Comparison of ENCODE assay signal across 8 mouse cellular contexts in genomic region chr19:40611830-40612506, GRCm38 (mm10). TPM values are rescaled to one million over a fixed set of nuclear protein-coding genes. Genes with fewer than 3 reads are reported as not detected.
DNase-seq lines count a peak whose midpoint lies in the region; ATAC-seq and TF ChIP-seq lines count a peak whose summit lies in the region.

TSS of gene Tctn3 (minus strand) at chr19:40612233.
TSS of gene Entpd1 (plus strand) at chr19:40612366.

- 0 out of 4 replicates have a peak, but pooled peaks cover 0 to 2% of the 10 kb centered on the region in 2 experiments for H3K4me1 ChIP-seq in ES-E14 (ENCODE audit: control insufficient read depth in 2 of 2, insufficient read depth in 2 of 2, low read length in 2 of 2, poor library complexity in 1 of 2)
- peaks cover 13% of the 10 kb centered on the region for H3K4me1 ChIP-seq in forebrain, embryonic 15.5 days
- H3K4me1 ChIP-seq in lung, adult 2 months (ENCODE audit: control insufficient read depth, insufficient read depth, low read length) = no peaks in the 10 kb centered on the region

- H3K36me3 ChIP-seq in ES-E14 (ENCODE audit: control insufficient read depth, insufficient read depth, low read length, poor library complexity, severe bottlenecking) = no peaks in the 10 kb centered on the region; the same call in 1 of the 2 replicates
- H3K36me3 ChIP-seq in forebrain, embryonic 15.5 days = peaks cover 23% of the 10 kb centered on the region

- under 1% methylated on average over 45 of the region's 45 CpGs for WGBS in forebrain, embryonic 15.5 days
- under 1% methylated on average over 45 of the region's 45 CpGs for WGBS in lung, adult 2 months

- ATAC-seq in forebrain, embryonic 15.5 days (replicated peaks) = peak; percentile 100
- ATAC-seq in neutrophil, adult 5-6 weeks (ENCODE audit: extremely low read depth, insufficient number of reproducible peaks, low FRiP score, poor library complexity, severe bottlenecking) = peak; percentile 92

- no peaks in the 10 kb centered on the region for H3K27me3 ChIP-seq in forebrain, embryonic 15.5 days

- peak; percentile 55; the same call in 1 of the 2 replicates for TF ChIP-seq POLR2A in lung, adult 2 months (IDR thresholded peaks at IDR 0.05; ENCODE audit: borderline replicate concordance, extremely low read depth, low read depth, low read length)

- no peak within 1 kb of the TSS for H3K27ac ChIP-seq in ES-E14 (ENCODE audit: insufficient read depth, low read depth, low read length, poor library complexity, severe bottlenecking)
- no peak within 1 kb of the TSS for H3K27ac ChIP-seq in forebrain, embryonic 15.5 days (replicated peaks)

- DNase-seq in ES-E14 (ENCODE audit: low read depth, low spot score) = peak; percentile 93
- DNase-seq in cerebellum, adult 11-12 months = peak; percentile 97
- DNase-seq in heart, postnatal 25 days (ENCODE audit: low spot score) = peak; percentile 94
- peak; percentile 95 to 97 for DNase-seq in layer of hippocampus, adult 18-20 months (ENCODE audit: low spot score in 2 of 2)
- DNase-seq in lung, adult 2 months = peak; percentile 94
- DNase-seq in thymus, adult 18-20 months = peak; percentile 91 to 93

- no peaks in the 10 kb centered on the region for H3K9me3 ChIP-seq in ES-E14 (ENCODE audit: control insufficient read depth, insufficient read depth, low read depth, low read length)
- H3K9me3 ChIP-seq in forebrain, embryonic 15.5 days = no peaks in the 10 kb centered on the region

- in situ Hi-C loops in ES-E14 (cut with MboI; ENCODE audit: low sequenced_read_pairs in 2 of 2, unreplicated experiment in 2 of 2) = loop anchor here in 1 of 2 experiments (5.0 kb wide), 1 partner anchor 110 kb away; no protein-coding TSS in a partner anchor

- peak within 1 kb of the TSS; percentile 82 to 91 for H3K4me3 ChIP-seq in ES-E14 (ENCODE audit: insufficient read depth in 1 of 2, low read depth in 1 of 2, low read length in 2 of 2, poor library complexity in 1 of 2, severe bottlenecking in 1 of 2)
- H3K4me3 ChIP-seq in forebrain, embryonic 15.5 days = peak within 1 kb of the TSS; percentile 89
- peak within 1 kb of the TSS; percentile 77 for H3K4me3 ChIP-seq in lung, adult 2 months (replicated peaks; ENCODE audit: extremely low read depth, low read depth, low read length)

- H3K9ac ChIP-seq in ES-E14 (ENCODE audit: insufficient read depth, low read depth, low read length, poor library complexity, severe bottlenecking) = peak within 1 kb of the TSS; percentile 80
- peak within 1 kb of the TSS; percentile 79 for H3K9ac ChIP-seq in forebrain, embryonic 15.5 days (replicated peaks)

- peak; percentile 84 for TF ChIP-seq CTCF in lung, adult 2 months (IDR thresholded peaks at IDR 0.05; ENCODE audit: insufficient read depth, low read length)

- H3K4me2 ChIP-seq in forebrain, embryonic 15.5 days (replicated peaks) = peak within 1 kb of the TSS; percentile 59

- intact Hi-C loops in heart, postnatal 25 days (cut with DNase I) = loop anchor here (1.0 to 10.0 kb wide), 2 partner anchors 110 to 223 kb away; partner anchors contain the start of gene Ccnj

TF ChIP-seq in ES-E14, 5 proteins besides CTCF, POLR2A, EP300 and RAD21:
- TF ChIP-seq CHD2 (IDR thresholded peaks at IDR 0.05; ENCODE audit: low read depth, low read length) (0 out of 2 replicates have a peak, but pooled peaks have one; percentile 58), ZNF384 (IDR thresholded peaks at IDR 0.05; ENCODE audit: low read depth, low read length) (no peak), MAFK (IDR thresholded peaks at IDR 0.05; ENCODE audit: insufficient read depth, low read depth, low read length) (no peak), HCFC1 (IDR thresholded peaks at IDR 0.05; ENCODE audit: borderline replicate concordance, insufficient read depth, low read length) (no peak; the same call in 1 of the 2 replicates), ZC3H11A (IDR thresholded peaks at IDR 0.05; ENCODE audit: borderline replicate concordance, low read depth, low read length) (peak; percentile 44; the same call in 1 of the 2 replicates)
TF ChIP-seq in ES-E14: peak in this region for 2.

RNA-seq across cellular contexts. Expression of gene Tctn3, which starts in this region (rescaled TPM):
- total RNA-seq in ES-E14 (2012; rRNA removed) = 8.8 and 14.9 TPM in 2 replicates
- 12.8 and 14.1 TPM in 2 replicates for polyA plus RNA-seq in forebrain, embryonic 15.5 days (2015; fragmentation: Nextera tagmentation; extraction: Ambion mirVana)
- 1 to 10 TPM; 6.3 to 8.9 TPM for total RNA-seq in heart, postnatal 25 days (2021)
- 10 to 100 TPM; 15.1 to 16.6 TPM for total RNA-seq in layer of hippocampus, adult 18-20 months (2021)
- polyA plus RNA-seq in lung, adult 2 months (2012; rRNA removed) = 12.1 and 12.8 TPM in 2 replicates
- 6.2 and 7.0 TPM in 2 replicates for total RNA-seq in neutrophil, adult 5-6 weeks (2017)

RNA-seq across cellular contexts. Expression of gene Entpd1, which starts in this region (rescaled TPM):
- total RNA-seq in ES-E14 (2012; rRNA removed) = 0.05 and 1.2 TPM in 2 replicates
- 8.4 and 8.6 TPM in 2 replicates for polyA plus RNA-seq in forebrain, embryonic 15.5 days (2015; fragmentation: Nextera tagmentation; extraction: Ambion mirVana)
- total RNA-seq in heart, postnatal 25 days (2021) = 10 to 100 TPM; 29.9 to 30.3 TPM
- 10 to 100 TPM; 14.2 to 14.6 TPM for total RNA-seq in layer of hippocampus, adult 18-20 months (2021)
- polyA plus RNA-seq in lung, adult 2 months (2012; rRNA removed) = 28.7 and 41.2 TPM in 2 replicates
- total RNA-seq in neutrophil, adult 5-6 weeks (2017) = 274 and 277 TPM in 2 replicates
